Mouse (Mus musculus) cerebellum, postnatal 14 days (tissue): ENCODE data around the gene Rps27.
A peak's percentile ranks its signal among the peaks of the same experiment; 100 is the strongest.
"Not testable (repeated sequence)": the region's sequence is repeated elsewhere in the genome, so short reads cannot be mapped to it uniquely, and the experiment has no call there.

ENCODE experiments used
- DNase-seq, 2 experiments: peaks; one replicate each; pipeline ENCODE4 v3.0.0; 2021; ENCODE audit warnings: mixed read lengths in 2 of 2

The Rps27 gene

GRCm38 (mm10) chr3:90213377-90213866, at the start of gene Rps27, which contains the start of gene Rab13:
Gene Rps27, minus strand, starts transcription at chr3:90213651.
Gene Rab13, plus strand, starts transcription at chr3:90213695.
- peak; percentile 87 to 91 for DNase-seq

GRCm38 (mm10) chr3:90258521-90258920, 45.1 kb upstream of the Rps27 start:
- peak in 1 of 2 experiments; percentile 29 for DNase-seq

GRCm38 (mm10) chr3:90256731-90257530, 43.5 kb upstream of the Rps27 start:
- DNase-seq: peak; percentile 99 to 100

GRCm38 (mm10) chr3:90255784-90256353, 42.4 kb upstream of the Rps27 start:
- DNase-seq: peak in 1 of 2 experiments; percentile 41

GRCm38 (mm10) chr3:90255194-90255565, 41.7 kb upstream of the Rps27 start:
- DNase-seq: no peak

- DNase-seq: no peak
Observed at GRCm38 (mm10) chr3:90254419-90255193, 41.2 kb upstream of the Rps27 start.

- DNase-seq: peak; percentile 95 to 96
Observed at GRCm38 (mm10) chr3:90253653-90254418, 40.4 kb upstream of the Rps27 start, which contains the start of gene Crtc2. Gene Crtc2, plus strand, starts transcription at chr3:90254163.

GRCm38 (mm10) chr3:90253174-90253573, 39.7 kb upstream of the Rps27 start:
- peak in 1 of 2 experiments; percentile 1 for DNase-seq

- DNase-seq: peak in 1 of 2 experiments; percentile 43
Observed at GRCm38 (mm10) chr3:90252659-90253058, 39.2 kb upstream of the Rps27 start.

- DNase-seq: not testable (repeated sequence)
Observed at GRCm38 (mm10) chr3:90251731-90252226, 38.3 kb upstream of the Rps27 start.

GRCm38 (mm10) chr3:90250791-90251190, 37.3 kb upstream of the Rps27 start:
- DNase-seq: no peak

GRCm38 (mm10) chr3:90248746-90249100, 35.3 kb upstream of the Rps27 start:
- DNase-seq: peak in 1 of 2 experiments; percentile 42

- peak; percentile 93 to 95 for DNase-seq
Observed at GRCm38 (mm10) chr3:90247960-90248745, 34.7 kb upstream of the Rps27 start, which contains the start of gene Slc39a1. Gene Slc39a1, plus strand, starts transcription at chr3:90248172.

GRCm38 (mm10) chr3:90247630-90247959, 34.1 kb upstream of the Rps27 start:
- DNase-seq: no peak

GRCm38 (mm10) chr3:90245406-90245805, 32.0 kb upstream of the Rps27 start:
- DNase-seq: no peak

GRCm38 (mm10) chr3:90242984-90243775, 29.7 kb upstream of the Rps27 start, which contains the start of gene Creb3l4:
Gene Creb3l4, minus strand, starts transcription at chr3:90243512.
- no peak for DNase-seq

- DNase-seq: no peak
Observed at GRCm38 (mm10) chr3:90241669-90242358, 28.4 kb upstream of the Rps27 start.

- DNase-seq: no peak
Observed at GRCm38 (mm10) chr3:90241251-90241650, 27.8 kb upstream of the Rps27 start.

- peak; percentile 92 to 93 for DNase-seq
Observed at GRCm38 (mm10) chr3:90231507-90232333, 18.3 kb upstream of the Rps27 start, which contains the start of gene Jtb. Gene Jtb, plus strand, starts transcription at chr3:90231597.
